Mouse (Mus musculus): ENCODE measurements around the gene RPS10-NUDT3. TPM values are rescaled to one million over a fixed set of nuclear protein-coding genes. Genes with fewer than 3 reads are reported as not detected.

Gene RPS10-NUDT3
- polyA plus RNA-seq, 1 experiment: not detected

DNA sequence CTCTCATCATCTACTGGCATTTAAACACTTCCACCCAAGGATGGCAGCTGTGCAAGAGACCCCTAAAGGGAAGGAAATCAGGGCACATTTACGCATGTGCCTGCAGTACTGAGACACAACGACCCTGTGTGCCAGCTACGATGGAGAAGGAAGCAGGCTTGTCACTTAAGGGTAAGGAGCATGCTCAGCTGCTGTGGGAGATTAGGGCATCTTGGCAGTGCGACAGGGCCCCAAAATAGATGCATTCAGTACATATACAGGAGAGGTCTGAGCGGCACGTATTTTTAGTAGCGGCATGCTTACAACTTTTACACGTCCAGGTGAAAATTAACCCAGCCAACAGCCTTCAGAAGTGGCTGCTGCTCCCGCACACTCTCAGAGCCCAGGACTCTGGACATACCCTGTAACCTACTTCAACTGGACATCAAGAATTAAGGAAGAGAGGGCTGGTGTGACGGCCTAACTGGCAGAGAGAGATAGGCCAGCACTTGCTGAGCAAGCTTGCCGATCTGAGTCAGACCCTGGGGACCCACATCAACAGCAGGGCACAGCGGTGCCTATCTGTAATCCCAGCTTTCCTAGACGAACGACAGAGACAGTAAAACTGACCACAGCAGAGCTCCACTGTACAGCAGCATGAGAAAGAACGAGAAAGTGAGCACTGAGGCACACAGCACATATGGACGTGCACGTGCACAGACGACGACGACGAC lies 31.3 kb downstream of the RPS10-NUDT3 start:
- Histone ChIP-seq H3K4me3 (ENCODE audit: insufficient read depth, low read depth, low read length) (no peak overlapping the region), H3K27ac (replicated peaks; ENCODE audit: low read depth, low read length) (no peak overlapping the region), H3K4me1 (ENCODE audit: control insufficient read depth, insufficient read depth, insufficient read length, low read length) (peaks cover 26% of the 10 kb centered on the region)

DNA sequence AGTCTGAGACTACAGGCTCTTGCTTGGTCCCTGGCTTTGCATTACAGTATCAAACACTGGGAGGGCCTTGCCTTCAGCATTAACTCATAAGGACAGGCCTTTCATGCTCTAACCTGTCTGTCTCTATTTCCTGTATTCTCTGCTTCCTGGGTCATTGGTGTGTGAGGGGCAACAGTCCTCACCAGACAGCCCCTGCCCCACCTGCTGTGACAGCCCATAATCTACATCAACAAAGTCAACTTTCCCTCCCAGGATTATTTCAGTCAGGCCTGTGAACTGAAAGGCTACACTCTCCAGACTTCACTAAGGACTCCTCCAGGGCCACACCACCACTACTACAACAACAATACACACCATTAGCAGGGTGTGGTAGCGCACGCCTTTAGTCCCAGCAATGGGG lies 32.0 kb downstream of the RPS10-NUDT3 start:
- H3K27ac ChIP-seq (replicated peaks; ENCODE audit: low read depth, low read length): no peak overlapping the region
- peaks cover 26% of the 10 kb centered on the region for H3K4me1 ChIP-seq (ENCODE audit: control insufficient read depth, insufficient read depth, insufficient read length, low read length)
- no peak overlapping the region for H3K4me3 ChIP-seq (ENCODE audit: insufficient read depth, low read depth, low read length)

DNA sequence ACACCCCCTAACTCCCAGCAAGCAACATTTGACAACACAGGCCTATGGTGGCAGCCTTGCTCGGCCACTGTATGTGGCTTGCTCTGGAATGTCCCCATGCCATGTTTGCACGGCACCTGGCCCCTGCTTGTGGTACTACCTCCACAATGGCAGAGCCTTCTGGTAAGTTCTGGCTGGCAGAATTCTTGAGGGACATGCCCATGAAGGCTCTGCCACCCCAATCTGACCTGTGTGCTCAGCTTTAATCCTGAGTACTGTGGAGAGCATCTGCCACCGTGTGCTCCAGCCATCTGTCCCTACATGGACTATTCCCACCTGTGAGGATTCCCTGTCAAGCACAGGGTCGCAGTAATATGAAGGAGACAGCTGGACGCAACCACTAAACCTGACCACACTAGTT lies 34.2 kb downstream of the RPS10-NUDT3 start:
- no peak overlapping the region for H3K4me3 ChIP-seq (ENCODE audit: insufficient read depth, low read depth, low read length)
- H3K27ac ChIP-seq (replicated peaks; ENCODE audit: low read depth, low read length): no peak overlapping the region
- peaks cover 26% of the 10 kb centered on the region for H3K4me1 ChIP-seq (ENCODE audit: control insufficient read depth, insufficient read depth, insufficient read length, low read length)

DNA sequence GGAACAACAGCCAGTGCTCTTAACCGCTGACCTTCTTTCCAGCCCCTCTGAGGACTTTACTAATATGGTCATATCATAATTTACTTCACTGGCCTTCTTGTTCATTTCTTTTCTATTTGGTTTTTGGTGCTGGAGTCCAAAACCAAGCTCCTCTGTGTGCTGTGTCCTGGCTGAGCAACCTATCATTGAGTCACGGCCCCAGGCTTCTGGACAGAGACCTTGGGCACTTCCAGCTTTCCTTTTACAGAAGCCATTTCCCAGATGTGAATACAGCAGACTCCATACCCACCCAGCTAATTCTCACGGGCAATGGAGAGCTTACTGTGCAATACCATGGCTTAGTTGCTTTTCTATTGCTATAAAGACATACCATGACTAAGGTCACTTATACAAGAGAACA lies 34.7 kb downstream of the RPS10-NUDT3 start:
- H3K4me3 ChIP-seq (ENCODE audit: insufficient read depth, low read depth, low read length): no peak overlapping the region
- no peak overlapping the region for H3K27ac ChIP-seq (replicated peaks; ENCODE audit: low read depth, low read length)
- H3K4me1 ChIP-seq (ENCODE audit: control insufficient read depth, insufficient read depth, insufficient read length, low read length): peaks cover 28% of the 10 kb centered on the region

DNA sequence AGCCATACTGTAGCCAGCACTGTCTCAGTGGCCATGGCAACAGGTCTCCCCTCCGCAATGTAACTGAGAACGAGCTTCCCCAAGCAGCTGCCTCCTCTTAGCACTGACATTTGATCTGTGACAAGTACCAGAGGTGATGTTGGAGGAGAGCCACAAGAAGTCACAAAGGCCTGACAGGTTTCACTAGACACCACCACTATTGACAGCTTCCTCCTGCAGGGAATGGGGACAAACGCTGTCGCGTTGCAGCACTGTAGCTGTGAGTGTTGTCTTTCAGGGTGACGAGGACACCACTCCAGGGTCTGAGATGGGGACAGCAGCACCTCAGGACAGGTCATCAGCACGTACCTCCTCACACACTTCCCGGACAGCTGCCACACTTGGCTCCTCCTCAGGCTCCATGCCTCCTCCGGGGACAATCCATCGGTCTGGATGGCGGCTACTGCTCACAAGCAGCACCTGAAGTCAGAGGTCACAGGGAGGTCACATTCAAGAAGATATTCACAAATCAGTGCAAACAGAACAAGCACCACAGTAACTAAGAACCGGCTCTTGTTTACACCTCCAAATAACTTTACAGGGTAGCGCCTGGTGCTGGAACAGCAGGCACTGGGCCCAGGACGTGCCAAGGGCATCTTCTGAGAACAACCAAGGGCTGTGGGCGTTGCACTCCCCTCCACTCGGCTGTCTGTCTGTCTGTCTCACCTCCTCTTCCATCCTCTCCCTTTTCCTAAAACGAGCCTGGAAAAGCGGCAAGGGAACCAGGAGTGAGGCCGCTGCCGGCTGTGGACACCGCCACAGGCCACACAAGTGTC lies 38.4 kb downstream of the RPS10-NUDT3 start:
- no peak overlapping the region for H3K4me3 ChIP-seq (ENCODE audit: insufficient read depth, low read depth, low read length)
- H3K4me1 ChIP-seq (ENCODE audit: control insufficient read depth, insufficient read depth, insufficient read length, low read length): peaks cover 12% of the 10 kb centered on the region
- no peak overlapping the region for H3K27ac ChIP-seq (replicated peaks; ENCODE audit: low read depth, low read length)

DNA sequence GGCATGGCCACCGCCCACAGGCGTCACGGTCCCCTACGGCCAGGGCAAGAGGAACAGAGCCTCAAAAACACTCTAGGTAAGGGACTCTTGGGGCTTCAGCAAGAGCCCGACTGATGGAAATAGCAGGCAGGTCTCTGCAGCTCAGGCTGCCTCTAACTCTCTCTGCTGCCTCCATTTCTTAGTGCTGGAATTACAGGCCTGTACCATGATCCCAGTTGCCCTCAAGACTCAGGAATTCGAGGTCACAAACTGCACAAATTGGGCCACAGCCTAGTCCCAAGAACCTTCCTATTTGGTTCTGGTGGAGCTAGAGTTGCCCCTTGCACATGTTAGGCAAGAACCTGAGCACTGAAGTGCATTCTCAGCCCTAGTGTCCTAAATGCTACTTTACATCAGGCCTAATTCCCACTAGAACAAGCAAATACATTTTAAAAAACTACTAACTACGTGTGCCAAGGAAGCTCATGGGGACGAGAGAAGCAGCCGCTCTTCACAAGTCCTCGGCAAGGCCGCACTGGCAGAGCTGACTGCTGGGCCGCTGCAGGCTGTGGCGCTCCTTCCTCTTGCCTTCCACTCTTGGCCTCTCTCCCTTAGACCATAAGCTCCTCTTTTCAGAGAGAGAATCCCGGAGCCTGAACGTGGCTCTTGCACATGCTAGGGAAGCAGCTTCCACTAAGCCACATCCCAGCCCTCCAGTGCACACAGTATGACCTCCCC lies 39.2 kb downstream of the RPS10-NUDT3 start:
- Histone ChIP-seq H3K4me3 (ENCODE audit: insufficient read depth, low read depth, low read length) (no peak overlapping the region), H3K27ac (replicated peaks; ENCODE audit: low read depth, low read length) (no peak overlapping the region), H3K4me1 (ENCODE audit: control insufficient read depth, insufficient read depth, insufficient read length, low read length) (peaks cover 8% of the 10 kb centered on the region)

DNA sequence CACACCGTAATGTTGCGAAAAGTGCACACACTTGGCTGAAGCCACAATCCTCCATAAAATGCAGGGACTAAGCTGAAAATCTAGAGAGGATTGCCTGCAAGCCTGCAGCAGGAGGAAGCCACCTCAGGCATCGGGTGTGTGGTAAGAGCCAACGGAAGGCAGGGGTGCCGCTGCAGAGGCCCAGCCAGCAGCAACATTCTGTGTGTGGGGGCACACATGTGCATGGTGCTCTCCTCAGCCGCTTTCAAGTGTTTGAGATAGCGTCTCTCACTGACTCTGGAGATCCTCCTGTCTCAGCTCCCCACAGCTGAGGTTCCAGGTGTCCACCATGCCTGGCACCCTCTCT lies 42.5 kb downstream of the RPS10-NUDT3 start:
- Histone ChIP-seq H3K27ac (replicated peaks; ENCODE audit: low read depth, low read length) (no peak overlapping the region), H3K4me1 (ENCODE audit: control insufficient read depth, insufficient read depth, insufficient read length, low read length) (peaks cover 7% of the 10 kb centered on the region), H3K4me3 (ENCODE audit: insufficient read depth, low read depth, low read length) (no peak overlapping the region)

DNA sequence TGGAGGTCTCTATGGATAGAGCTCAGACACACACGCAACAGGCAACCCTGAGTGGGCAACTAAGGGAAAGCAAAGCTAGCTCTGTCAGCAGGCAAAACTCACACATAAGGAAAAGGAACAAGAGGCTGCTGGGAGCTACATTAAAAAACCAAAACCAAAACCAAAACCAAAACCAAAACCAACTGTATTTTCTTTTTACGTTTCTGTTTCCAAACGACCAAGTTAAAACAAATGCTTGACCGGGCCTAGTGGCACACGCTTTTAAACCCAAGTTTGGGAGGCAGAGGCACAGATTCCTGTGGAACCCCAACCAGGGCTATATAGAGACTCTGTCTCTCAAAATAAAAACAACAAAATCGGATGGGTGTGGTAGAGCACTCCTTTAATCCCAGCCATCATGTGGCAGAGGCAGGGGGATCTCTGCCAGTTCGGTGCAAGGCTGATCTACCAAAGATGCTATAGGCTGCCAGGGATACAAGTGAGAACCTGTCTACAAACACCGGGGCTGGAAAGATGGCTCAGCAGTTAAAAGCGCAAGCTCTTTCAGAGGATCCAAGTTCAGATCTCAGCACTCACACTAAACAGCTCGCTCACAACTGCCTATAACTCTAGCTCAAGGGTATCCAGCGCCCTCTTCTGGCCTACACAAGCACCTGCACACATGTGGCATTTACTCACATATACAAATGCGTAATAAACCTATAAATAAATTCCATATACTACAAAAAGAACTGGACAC lies 43.0 kb downstream of the RPS10-NUDT3 start:
- H3K4me1 ChIP-seq (ENCODE audit: control insufficient read depth, insufficient read depth, insufficient read length, low read length): peaks cover 11% of the 10 kb centered on the region
- peak overlapping the region; percentile 40; the same call in 1 of the 2 replicates for H3K27ac ChIP-seq (replicated peaks; ENCODE audit: low read depth, low read length)
- peak overlapping the region; percentile 38; the same call in 1 of the 2 replicates for H3K4me3 ChIP-seq (ENCODE audit: insufficient read depth, low read depth, low read length)

DNA sequence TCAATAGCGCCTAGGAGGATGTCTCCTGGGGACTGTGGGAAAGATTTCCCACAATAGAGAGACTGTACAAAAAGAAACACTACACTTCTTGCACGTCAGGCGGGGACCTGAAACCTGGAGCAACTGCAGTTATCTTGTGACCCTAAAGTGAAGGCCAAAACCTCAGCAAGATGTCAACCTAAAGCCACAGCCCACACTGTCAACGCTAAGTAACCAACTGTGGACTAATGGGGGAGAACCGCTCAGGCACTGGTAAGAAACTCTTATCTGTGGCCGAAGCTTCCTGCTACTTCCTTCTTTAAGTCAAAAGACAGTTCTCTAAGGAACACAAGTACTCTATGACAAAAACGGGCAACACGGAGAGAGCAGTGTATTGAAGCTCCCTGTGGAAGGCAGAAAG lies 46.8 kb downstream of the RPS10-NUDT3 start:
- Histone ChIP-seq H3K4me3 (ENCODE audit: insufficient read depth, low read depth, low read length) (no peak overlapping the region), H3K27ac (replicated peaks; ENCODE audit: low read depth, low read length) (no peak overlapping the region), H3K4me1 (ENCODE audit: control insufficient read depth, insufficient read depth, insufficient read length, low read length) (peaks cover 9% of the 10 kb centered on the region)

DNA sequence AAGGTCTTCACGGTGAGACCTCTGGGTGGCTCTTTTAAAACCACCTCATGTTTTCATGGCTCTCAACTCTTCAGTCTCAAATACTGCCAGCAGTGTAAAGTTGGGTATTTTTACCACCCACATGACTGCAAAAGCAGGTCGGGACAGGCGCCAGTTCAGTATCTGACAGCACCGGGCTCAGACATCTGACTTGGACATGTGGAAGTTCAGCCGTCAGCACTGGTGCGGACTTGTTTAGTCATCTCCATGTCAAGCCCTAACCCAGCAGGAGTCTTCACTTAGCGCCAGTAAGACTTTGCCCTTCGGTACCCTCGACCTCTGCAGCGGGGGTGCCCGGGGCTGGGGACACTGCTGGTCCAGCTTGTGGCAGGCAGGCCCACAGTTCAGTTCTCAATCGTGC lies 47.8 kb downstream of the RPS10-NUDT3 start:
- Histone ChIP-seq H3K27ac (replicated peaks; ENCODE audit: low read depth, low read length) (no peak overlapping the region), H3K4me1 (ENCODE audit: control insufficient read depth, insufficient read depth, insufficient read length, low read length) (peaks cover 9% of the 10 kb centered on the region)

DNA sequence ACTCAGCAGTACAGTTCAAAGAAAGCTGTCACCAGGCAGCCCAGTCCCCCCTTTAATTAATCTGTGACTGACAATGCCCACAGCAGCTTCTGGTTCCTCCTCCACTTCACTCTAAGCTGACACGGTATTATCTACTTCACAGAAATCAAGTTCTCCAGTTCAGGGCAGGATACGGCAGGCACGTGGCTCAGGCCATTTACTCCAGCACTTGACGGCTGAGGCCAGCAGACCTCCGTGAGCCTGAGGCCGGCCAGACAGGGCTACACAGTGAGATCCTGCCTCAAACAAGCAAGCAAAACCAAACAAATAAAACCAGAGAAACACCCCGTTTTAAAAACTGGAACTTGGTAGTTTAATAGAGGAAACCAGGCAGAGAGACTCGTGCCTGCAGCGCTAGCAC lies 48.4 kb downstream of the RPS10-NUDT3 start:
- Histone ChIP-seq H3K4me1 (ENCODE audit: control insufficient read depth, insufficient read depth, insufficient read length, low read length) (peaks cover 9% of the 10 kb centered on the region), H3K27ac (replicated peaks; ENCODE audit: low read depth, low read length) (no peak overlapping the region), H3K4me3 (ENCODE audit: insufficient read depth, low read depth, low read length) (no peak overlapping the region)

More for the DNA sequence above, 47.8 kb downstream of the RPS10-NUDT3 start:
- no peak overlapping the region for H3K4me3 ChIP-seq (ENCODE audit: insufficient read depth, low read depth, low read length)

DNA sequence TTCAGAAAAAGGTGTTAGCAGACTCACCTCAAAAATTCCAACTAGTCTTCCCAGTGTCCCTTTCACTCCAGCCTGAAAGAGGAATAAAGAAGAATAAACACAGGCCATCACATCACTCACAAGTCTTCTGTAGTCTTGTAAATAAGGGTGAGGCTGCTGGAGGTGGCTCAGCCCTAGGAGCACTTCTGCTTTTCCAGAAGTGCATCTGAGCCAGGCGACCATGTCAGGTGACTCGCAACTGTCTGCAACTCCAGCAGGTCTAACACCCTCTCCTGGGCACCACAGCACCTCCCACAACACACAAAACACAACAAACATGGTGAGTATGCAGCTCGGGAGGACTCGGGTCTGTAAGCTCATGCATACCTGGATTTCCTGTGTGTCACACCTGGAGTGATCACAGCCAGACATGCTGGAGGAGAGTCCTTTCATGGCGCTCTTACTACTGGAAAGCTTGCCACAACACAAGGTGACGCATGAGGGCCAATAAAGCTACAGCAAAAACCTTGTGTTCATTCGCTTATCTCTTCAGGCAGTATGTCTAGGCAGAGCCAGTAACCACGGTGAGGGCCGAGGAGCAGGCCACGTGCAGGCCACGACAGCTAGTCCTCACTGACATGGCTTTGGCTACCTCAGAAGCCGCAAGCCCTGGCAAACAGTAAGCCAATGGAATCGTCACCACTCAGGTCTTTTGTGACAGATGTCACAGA lies 51.7 kb downstream of the RPS10-NUDT3 start:
- Histone ChIP-seq H3K27ac (replicated peaks; ENCODE audit: low read depth, low read length) (no peak overlapping the region), H3K4me3 (ENCODE audit: insufficient read depth, low read depth, low read length) (no peak overlapping the region), H3K4me1 (ENCODE audit: control insufficient read depth, insufficient read depth, insufficient read length, low read length) (peaks cover 9% of the 10 kb centered on the region)

DNA sequence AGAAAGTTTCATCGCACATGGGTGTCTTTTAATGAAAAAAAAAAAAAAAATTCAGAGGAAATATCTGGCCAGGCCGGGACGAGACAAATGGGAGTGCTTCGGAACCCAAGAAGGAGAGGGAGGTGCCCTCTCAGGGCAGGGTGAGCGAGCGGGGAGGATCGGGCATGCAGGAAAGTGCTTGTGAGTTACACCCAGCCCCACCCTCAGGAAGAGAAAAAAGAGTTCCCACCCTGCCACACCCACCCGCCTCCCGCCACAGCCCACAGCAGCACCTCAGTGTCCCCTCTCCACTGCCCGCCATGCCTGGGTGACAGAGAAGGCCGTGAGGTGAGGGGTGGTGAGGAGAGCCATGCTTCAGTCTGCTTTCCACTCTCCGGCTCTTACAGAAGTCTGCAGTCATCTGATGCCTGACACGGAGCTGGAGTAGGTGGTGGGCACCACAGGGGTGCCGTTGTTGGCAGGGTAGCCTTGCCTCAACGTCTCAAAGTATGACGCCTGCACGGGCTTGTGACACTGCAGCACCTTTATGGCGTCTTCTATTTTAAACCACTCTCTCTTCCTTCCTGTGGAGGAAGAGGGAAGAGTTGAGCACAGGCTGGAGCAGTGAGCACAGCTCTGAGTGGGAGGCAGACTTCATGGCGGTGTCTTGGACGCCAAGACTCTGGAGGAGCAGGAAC lies 54.5 kb downstream of the RPS10-NUDT3 start:
- no peaks in the 10 kb centered on the region for H3K4me1 ChIP-seq (ENCODE audit: control insufficient read depth, insufficient read depth, insufficient read length, low read length)
- no peak overlapping the region for H3K27ac ChIP-seq (replicated peaks; ENCODE audit: low read depth, low read length)
- no peak overlapping the region for H3K4me3 ChIP-seq (ENCODE audit: insufficient read depth, low read depth, low read length)

DNA sequence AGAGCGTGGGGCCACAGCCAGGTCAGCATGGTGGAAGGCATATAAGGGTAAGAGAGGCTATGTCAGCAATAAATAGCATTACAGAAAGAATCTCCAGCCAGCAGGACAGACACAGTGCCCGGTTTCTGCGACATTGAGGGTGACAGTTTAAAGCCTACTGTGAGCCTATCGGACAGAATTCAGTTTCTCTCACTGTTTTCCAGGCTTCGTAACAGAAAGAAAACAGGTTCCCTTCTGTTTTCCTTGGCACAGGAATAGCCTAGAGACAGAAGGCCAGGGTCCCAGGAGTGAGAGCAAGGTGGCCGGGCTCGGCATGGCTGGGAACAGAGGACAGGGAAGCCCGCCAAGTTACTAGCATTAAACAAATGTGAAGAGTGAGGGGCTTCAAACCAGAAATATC lies 55.2 kb downstream of the RPS10-NUDT3 start:
- no peak overlapping the region for H3K27ac ChIP-seq (replicated peaks; ENCODE audit: low read depth, low read length)
- H3K4me1 ChIP-seq (ENCODE audit: control insufficient read depth, insufficient read depth, insufficient read length, low read length): no peaks in the 10 kb centered on the region

More for the DNA sequence above, 55.2 kb downstream of the RPS10-NUDT3 start:
- no peak overlapping the region for H3K4me3 ChIP-seq (ENCODE audit: insufficient read depth, low read depth, low read length)
